Mouse (Mus musculus): Measurements from ENCODE around the gene Cd180.

DNA sequence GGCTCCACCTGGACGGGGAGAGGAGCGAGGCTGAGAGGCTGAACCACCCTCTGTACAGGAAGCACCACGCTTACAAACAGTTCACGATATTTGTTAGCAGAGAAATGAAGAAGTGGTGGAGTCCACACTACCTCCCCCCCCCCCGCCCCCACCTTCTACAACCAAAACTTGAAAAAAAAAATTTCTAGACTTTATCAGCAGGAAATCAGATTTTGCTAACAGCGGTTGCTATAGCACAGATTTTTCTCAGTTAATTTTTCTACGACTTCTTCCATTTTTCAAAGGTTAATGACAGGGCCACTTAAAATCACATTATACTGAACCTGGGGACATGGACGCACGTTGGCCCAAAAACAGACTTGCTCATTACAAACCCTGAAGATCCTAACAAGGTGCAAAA is 68.1 kb downstream of the Cd180 start:
- no peak for TF ChIP-seq CTCF (IDR thresholded peaks at IDR 0.05; ENCODE audit: low read depth)
- TF ChIP-seq EP300 (IDR thresholded peaks at IDR 0.05; ENCODE audit: low read depth), result no peak

Data from liver, embryonic 14.5 days (tissue).